Mouse (Mus musculus) kidney, postnatal 25 days (tissue): ENCODE results near the gene Smim24.
A peak's percentile ranks its signal among the peaks of the same experiment; 100 is the strongest.

Source experiments
- DNase-seq, 2 experiments: peaks; one replicate each; pipeline ENCODE4 v3.0.0; 2021; ENCODE audit warnings: mixed read lengths in 2 of 2

The Smim24 gene

DNA sequence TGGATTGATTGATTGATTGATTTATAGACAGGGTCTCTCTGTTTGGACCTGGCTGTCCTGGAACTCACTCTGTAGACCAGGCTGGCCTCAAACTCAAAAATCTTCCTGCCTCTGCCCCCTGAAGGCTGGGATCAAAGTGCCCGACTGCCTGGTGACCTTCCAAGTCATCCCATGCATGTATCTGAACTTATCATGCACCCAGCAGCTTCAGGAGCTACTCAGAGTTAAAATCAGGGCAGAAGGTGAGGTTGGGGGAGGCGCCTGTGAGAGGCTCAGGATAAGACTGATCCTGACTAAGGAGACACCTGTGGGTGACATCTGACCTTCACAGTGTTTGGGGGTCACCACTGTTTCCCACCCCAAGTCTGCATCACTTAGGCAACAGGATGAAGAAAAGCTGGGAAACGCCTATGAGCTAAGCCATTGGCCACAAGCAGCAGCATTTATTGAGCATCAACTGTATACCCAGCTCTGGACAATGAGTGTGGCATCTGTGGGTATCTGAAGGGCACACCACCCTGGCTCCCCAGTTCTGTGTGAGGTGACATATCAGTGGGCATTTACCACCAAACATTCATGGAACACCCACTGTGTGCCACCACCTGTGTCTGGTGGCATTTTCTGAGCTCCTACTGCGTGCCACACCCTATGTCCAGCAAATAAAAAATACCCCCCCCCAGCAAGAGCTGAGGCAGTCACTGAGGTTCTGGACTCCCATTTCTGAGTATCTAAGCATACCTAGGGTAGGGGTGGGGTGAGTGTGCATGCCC lies 30.8 kb downstream of the Smim24 start:
- peak; percentile 1 to 43 for DNase-seq

DNA sequence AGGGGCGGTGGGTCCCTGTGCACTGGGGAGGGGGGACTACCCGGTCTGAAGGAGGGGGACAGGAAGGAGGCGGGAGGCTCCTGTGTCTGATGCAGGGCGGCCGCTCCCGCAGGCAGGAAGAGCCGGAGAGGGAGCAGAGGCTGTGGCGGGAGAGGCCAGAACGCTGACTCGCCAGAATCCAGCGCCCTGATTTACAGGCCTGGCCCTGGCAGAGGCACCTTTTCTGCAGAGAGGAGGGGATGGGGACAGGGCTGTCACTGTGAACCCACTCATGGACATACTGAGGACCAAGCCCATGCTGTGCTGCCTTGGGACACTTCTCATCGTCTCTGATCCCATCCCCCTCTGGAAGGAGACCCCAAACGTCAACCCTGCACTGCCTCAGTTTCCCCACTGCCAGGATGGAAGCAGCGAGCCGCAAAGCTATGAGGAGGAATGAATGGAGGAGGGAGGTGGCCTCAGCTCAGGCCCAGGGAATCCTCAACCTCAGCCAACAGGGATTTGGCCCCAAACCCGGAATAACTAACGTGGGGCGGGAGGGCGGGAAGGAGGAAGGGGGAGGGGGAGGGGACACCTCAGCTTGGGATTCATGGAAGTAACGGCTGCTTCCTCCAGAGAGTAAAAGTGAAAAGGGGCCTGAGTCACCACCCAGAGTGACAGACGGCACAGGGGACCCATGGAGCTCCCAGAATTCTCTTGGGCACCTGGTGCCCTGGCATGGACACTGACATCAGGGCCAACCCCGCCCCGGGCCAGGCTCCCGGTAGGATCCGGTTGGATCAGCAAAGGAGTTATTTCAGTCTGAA lies 31.6 kb downstream of the Smim24 start:
- peak; percentile 81 to 93 for DNase-seq

DNA sequence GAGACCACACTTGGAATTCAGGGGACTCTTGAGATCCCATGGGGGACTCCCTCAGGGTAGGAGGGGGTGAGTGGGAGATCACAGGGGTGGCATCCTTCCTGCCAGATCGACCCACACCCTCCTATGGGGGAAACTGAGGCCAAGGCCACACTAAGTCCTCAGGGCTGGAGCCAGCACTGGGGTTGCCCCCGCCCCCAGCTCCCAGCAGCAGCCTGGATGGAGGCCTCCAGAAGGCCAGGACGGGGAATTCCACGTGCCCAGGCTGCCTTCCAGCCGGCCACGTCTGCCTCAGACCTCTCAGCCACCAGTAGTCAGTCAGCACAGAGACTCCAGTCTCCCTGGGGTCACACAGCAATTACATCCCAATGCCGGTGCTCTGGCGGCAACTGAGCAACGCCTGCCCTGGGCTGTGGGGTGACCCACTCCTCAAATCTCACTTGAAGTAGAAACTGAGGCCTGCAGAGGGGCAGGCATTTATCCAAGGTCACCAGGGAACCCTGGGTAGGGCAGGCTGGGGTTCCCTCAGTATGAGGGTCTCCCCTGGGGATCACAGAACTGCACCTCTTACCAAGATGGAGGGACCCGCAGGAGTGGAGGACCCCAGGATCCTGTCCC lies 32.5 kb downstream of the Smim24 start:
- DNase-seq, result peak; percentile 50 to 85

DNA sequence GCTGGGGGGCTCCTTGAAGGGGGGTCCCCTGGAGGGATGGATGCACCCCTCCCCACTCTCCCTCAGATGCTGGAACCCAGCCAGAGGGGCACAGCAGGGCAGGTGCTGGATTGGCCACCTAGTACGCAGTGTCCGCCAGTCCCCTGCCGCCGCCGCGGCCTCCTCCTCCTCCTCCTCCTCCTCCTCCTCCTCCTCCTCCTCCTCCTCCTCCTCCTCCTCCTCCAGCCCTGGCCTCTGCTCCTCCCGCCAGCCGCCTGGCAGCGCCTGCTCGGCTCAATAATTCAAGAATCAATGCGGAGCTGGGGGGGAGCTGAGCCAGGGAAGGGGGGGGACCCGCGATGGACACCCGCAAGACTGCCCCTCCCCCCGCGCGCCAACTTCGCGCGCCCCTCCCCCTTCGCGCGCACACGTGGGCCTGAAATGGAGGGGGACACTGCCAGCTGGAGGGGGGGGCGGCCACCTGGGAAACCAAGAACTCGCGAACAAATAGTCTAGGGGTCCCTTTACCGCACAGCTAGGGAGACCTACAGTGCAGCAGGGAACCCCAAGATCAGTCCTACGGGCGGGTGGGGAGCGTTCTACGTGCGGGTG lies 33.3 kb downstream of the Smim24 start:
- peak; percentile 37 to 69 for DNase-seq

DNA sequence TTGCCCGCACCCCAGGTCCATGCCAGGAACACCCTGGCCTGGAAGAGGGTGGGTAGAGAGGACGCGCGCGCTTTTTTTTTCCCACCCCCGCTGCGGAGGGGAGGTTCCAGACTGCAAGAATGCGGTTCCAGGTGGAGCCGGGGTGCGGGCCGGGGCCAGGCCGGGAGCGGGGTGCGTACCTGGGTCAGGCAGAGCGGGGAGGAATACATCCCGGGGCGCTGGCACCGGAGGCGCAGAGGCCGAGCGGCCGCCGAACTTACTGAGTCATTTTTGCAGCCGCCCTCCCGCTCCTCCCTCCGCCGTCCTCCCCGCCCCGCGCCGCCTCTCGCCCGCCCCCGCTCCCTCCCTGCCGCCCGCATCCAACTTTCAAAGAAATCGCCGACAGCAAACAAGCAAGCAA lies 34.0 kb downstream of the Smim24 start:
- peak; percentile 83 to 90 for DNase-seq

DNA sequence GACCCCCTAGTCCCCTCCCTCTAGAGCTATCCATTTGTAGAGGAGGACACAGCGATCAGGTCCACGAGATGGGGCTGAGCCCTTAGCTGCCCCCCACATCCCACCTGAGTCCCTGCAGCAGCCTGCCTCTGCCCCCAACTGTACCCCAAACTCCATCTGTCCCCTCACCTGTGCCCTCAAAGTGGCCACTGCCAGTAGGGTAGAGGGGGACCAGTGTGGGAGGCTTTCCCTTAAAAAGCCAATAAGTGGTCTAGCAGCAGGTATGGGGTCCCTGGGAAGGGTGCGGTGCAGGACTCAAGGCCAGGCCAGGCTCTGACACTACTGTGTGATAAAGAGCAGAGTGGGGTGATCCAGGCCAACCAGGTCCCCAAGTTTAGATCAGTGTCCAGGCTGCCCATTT lies 34.5 kb downstream of the Smim24 start:
- DNase-seq, result no peak

DNA sequence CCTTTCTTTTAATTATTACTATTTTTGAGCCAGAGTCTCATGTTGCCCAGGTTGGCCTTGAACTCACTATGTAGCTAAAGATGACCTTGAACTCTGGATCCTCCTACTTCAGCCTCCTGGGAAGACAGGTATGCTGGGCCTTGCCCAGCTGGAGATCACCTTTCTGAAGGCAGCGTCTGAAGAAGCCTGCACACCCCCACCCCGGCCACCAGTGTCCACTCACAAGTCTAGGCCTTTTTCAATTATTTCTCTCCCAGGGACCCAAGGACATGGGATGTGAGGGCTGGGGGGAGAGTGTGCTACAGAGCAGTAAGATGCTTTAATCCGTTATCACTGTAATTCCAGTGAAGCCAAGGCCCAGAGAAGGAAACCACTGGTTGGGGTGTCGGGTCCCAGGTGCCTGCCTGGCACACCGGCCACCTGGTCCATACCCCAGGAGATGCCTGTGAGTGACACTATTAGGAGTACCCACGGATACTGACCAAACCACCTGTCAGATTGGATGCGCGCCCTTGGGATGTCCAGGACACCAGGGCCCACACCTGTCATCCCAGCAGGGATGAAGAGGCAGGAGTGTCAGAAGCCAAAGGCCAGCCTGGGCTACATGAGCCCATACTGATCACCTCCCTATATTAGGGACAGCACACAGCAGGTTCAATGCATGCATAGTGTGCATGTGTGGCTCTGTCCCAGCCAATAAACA lies 35.1 kb downstream of the Smim24 start:
- peak in 1 of 2 experiments; percentile 44 for DNase-seq

DNA sequence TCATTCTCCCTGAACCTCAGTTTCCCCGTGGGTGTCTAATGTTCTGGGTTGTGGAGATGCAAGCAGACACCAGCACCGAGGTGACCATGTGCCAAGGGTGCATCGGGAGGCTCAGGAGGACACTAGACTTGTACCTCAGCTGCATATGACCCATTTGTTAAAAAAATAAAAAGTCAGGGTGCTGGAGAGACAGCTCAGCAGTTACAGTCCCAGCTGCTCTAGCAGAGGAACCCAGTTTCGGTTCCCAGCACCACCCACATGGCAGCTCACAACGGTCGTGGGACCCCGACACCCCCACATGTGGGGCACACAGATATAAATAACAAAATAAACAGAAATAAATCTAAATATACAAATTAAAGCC lies 35.6 kb downstream of the Smim24 start:
- no peak for DNase-seq

DNA sequence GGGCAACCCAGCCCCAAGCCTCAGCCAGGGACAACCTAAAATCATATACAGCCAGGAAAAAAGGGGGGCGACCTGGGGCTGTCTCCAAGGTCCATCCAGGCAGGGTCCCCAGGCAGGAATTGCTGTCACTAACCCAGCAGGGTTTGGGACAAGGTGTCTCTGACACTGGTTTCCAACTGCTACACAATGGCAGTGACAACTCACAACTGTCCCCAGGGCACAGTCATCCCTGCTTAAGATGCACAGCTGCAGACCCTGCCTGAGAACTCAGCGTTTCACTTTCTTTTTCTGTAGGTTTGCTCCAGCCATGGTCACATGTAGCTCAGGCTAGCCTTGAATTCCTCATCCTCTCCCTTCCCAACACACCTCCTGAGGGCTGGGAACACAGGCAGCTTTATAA lies 36.2 kb downstream of the Smim24 start:
- DNase-seq, result peak in 1 of 2 experiments; percentile 4

DNA sequence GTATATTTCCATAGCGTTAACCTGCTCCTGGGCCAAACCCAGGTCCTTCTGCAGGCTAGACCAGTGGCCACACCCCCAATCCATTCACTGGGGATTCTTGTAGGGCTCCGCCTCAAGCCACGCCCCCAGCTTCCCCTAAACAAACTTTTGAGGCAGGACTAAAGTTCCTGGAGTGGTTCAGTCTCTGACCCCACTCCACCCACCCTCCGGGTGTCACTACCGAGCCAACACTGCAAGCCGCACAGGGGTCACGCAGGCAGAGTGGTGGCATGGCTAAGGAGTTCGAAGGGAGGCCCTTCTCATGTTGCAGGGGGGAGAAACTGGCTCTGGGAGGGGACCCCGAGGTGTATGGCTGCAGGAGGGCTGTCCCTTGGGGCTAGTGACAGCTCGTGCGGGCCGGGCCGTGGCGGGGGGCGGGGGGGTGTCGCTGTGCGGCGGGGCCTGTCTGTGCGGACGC lies 36.8 kb downstream of the Smim24 start:
- peak; percentile 97 for DNase-seq

DNA sequence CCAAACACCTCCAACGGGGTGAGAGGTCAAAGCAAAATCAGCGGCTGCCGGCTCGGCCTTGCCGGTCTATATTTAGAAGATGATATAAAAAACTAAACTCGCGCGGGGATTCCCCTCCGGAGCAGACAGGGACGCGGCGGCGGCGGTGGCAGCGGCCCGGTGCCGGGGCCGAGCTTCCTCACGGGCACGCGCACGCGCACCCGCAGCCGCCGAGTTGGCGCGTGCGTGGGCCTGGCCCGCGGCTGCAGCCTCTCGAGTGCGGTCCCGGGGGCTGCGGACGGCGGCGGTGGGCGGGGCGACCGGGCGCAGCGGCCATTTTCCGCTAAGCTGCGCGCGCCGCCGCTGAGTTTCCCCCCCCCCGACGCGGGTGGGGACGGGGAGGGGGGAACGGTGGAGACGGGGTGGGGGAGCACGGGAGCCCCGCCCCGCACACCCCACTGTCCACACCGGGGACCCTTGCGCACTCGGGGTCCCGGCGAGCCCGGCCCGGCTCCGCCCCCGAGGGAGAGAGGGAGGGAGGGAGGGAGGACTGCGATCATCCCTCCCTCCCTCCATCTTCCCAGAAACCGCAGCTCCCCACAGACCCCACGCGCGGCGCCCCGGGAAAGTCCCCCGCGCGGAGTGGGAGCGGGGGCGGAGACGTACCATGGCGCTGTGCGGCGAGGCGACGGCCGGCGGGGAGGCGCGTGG lies 37.4 kb downstream of the Smim24 start:
- peak; percentile 81 to 92 for DNase-seq

DNA sequence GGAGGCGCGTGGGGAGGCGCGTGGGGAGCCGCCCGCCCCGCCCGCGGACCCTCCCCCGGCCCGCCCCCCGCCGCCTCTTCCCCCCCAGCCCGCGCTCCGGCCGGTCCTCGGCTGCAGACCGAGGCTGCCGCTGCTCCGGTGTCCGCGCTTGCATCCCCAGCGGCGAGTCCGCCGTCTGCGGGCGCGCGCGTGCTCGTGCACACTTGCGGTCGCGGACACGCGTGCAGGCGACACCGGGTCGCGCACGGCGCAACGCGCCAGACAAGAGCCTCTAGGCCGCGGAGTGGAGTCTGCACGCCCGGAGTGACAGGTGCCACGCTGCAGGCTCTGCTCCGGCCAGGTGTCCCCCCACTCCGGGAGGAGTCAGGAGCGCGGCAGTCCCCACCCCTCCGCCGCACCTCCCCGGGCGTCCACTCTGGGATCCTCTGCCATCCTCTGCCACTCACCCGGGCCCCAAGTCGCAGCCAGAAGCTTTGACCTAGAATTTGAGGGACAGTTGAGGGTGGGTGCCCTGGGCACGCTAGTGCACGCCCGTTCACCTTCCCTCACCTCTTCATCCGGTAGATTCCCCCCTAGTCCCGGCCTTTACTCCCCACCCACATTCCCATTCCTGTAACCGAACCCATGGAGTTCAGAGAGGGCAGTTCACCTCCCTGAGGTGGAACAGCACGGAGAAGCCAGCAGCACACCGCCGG lies 38.1 kb downstream of the Smim24 start:
- DNase-seq, result peak; percentile 60 to 89

DNA sequence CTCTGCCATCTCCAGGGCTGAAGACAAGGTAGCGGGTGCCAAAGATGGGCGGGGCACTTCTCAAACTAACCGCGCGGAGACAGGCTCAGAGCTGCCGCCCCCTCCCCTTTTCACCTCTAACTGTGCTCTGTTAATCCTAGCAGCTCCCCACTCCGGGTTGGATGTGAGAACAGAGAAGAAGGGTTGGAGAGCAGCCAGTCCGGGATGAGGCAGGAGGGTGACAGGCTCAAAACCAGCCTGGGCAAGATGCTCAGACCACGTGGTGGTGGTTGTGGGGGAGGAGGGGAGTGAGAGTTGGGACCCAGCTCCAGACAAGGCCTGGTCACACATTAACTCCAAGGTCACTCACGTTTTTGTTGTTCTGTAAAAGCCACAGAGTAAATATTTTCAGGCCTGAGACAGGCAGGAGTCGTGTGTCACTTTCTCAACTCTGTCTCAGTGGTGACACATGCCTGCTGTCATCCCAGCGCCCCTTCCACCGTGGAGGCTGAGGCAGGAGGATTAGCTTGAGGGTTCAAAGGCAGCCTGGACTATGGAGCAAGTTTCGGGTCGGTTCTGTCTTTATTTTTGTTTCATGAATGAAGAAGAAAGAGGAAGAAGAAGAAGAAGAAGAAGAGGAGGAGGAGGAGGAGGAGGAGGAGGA lies 38.8 kb downstream of the Smim24 start:
- peak; percentile 90 to 95 for DNase-seq

DNA sequence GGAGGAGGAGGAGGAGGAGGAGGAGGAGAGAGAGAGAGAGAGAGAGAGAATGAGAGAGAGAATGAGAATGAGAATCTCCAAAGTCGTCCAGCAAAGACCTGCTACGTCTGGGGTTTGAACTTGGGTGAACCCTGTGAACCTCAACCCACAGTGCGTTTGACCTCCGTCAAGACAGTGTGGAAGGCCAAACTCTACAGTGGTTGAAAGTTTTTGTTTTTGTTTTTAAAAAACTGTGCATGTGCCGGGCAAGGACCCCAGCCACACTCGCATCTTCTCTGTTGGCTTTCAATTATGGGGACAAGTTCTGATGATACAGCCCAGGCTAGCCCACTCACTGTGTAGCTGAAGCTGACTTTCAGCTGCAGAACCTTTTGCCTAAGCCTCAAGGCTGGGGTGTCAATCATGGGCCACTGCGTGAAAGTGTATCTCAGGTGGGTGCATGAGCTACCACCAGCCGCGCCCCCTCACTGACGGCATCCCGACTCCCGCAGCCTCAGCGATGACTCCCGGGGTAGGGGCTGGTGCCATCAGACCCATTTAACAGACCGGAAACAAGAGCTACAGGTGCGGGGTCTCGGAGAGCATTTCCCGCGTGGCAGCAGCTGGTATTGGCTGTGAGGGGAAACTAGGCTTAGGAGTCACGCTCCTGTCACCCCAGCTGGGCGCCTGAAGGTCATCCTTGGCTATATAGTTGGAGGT lies 39.5 kb downstream of the Smim24 start:
- DNase-seq, result peak; percentile 22 to 60

DNA sequence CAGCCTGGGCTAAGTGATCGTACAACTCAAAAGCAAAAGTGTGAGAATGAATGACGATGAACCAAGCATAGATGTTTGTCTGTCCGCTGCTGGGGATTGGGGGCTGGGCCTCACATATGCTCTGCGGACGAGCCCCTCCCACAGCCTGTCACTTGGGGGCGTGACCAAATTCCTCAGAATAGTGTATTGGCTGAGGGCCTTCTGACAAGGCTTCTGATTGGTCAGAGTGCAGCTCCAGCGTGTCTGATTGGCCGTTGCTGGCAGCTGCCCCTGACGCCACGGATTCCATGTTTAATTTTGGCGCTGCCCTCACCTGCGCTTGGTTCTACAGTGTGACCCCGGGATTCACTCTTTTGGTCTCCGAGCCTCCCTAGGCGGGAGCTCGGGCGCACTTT lies 40.0 kb downstream of the Smim24 start:
- peak; percentile 96 to 98 for DNase-seq

DNA sequence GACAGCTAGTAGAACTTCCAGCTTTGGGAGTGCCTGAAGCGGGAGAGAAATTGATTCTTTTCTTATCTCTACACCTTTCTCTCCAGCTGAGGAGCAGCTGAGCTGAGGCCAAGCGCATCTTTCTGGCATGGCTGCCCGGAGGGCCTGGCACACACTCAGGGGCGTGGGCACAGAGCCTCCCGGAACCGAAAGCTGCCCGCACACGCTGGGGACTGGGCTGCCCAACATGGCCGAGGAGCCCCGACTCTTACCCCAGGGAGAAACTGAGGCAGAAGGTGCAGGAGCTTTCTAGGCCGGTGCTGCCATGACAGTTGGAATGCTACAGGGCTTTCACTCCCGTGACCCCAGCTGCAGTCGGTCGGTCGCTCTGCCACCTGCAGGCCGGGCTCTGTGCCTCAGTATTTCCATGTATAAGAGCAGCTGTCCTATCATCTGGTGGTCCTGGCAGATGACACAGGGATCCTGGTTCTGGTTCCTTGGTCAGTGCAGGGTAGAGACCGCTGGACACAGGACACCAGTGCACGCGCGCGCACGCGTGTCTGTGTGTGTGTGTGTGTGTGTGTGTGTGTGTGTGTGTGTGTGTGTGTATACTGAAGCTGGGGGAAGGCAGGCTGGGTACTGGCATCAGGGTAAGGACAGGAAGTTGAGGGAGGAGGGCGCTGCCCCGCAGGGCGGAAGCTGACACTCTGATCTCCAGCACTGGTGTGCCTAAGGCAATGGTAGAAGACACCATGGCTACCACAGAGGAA lies 40.9 kb downstream of the Smim24 start:
- DNase-seq, result peak; percentile 18 to 63

DNA sequence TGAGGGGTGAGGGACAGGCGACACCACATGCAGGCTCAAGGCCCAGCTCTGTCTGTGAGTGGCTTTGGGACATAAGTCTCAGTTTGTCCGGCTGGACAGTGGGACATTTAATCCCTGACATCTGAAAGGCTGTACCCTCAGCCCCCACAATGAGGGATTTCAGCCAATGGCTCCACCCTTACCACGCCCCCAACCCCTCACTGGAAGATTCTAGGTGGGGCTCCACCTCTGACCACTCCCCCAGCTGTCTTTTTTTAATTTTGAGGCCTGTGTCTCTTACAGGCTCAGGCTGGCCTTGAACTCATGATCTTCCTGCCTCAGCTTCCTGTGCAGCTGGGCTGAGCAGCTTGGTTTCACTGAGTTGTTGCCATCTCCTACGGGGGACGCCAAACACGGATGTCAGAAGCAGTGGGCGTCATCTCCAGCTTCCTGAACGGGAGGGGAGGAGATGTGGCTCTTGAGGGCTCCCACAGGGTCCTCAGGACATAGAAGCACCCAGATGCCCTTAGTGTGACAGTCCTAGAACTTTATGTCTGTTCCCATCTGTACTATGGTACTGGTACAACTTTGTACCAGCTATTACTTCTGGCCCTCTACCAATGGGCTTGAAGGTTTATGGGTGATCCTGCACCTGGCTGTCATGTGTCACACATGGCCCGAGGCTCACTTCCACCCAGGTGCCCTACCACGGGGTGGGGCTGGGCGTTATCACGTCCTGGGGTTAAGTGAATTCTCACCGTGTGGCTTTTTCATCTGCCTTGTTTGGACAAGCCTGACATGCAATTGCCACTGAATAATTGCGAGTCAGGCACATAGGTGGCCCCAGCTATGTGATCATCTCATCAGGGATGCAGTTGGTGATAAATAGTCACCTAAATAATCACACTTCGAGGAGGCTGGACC lies 41.8 kb downstream of the Smim24 start:
- peak; percentile 19 to 57 for DNase-seq

DNA sequence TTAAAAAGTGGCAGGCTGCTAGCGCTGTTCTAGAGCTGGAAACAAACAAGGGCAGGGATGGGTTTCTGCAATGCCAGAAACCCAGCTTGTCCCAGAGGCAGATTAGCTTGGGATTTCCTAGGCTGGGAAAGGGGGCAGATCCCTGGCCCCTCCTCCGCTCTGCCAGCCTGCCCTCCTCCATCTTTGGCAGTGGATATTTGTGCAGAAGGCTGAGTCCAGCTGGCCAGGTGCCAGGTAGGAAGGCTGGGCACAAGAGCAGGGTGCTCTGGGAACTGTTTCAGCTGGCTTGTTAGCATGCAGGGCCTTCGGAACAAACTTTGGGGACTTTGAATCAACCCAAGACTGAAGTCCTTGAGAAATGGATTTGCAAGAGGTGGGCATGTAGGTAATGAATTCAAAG lies 42.6 kb downstream of the Smim24 start:
- DNase-seq, result peak; percentile 95 to 97
